Mouse (Mus musculus) hindbrain, embryonic 13.5 days (tissue): ENCODE measurements around the gene Ica1. TPM values are rescaled to one million over a fixed set of nuclear protein-coding genes. Genes with fewer than 3 reads are reported as not detected.
A peak's percentile ranks its signal among the peaks of the same experiment; 100 is the strongest.

ENCODE experiments used
- ATAC-seq: fragments of 200-750 bp; cut with Nextera tagmentation; 2 replicates; pipeline ENCODE4 v1.8.0; 2017; ENCODE audit warnings: moderate TSS enrichment; ENCODE audit not compliant: low FRiP score
- H3K27ac ChIP-seq: fragments of 300-500 bp; sonication (generic); 2 replicates; pipeline ENCODE4 v1.5.1; 2015; ENCODE audit warnings: inconsistent platforms, mild to moderate bottlenecking, moderate library complexity
- H3K27me3 ChIP-seq: fragments of 300-500 bp; sonication (generic); 2 replicates; pipeline ENCODE4 v1.6.1; 2015; ENCODE audit warnings: mild to moderate bottlenecking, inconsistent platforms
- H3K36me3 ChIP-seq: fragments of 300-500 bp; sonication (generic); 2 replicates; pipeline ENCODE4 v1.6.1; 2015; ENCODE audit warnings: mild to moderate bottlenecking, inconsistent platforms
- H3K4me1 ChIP-seq: fragments of 300-500 bp; sonication (generic); replicated peaks from 2 replicates; pipeline ENCODE4 v1.6.1; 2015; ENCODE audit warnings: inconsistent platforms
- H3K4me2 ChIP-seq: fragments of 300-500 bp; sonication (generic); 2 replicates; pipeline ENCODE4 v1.6.1; 2015; ENCODE audit warnings: inconsistent platforms, mild to moderate bottlenecking, moderate library complexity
- H3K4me3 ChIP-seq: fragments of 300-500 bp; sonication (generic); 2 replicates; pipeline ENCODE4 v1.5.1; 2015; ENCODE audit warnings: mild to moderate bottlenecking, inconsistent platforms
- H3K9ac ChIP-seq: fragments of 300-500 bp; sonication (generic); 2 replicates; pipeline ENCODE4 v1.6.1; 2015; ENCODE audit warnings: mild to moderate bottlenecking, inconsistent platforms
- H3K9me3 ChIP-seq: fragments of 300-500 bp; sonication (generic); 2 replicates; pipeline ENCODE4 v1.6.1; 2016; ENCODE audit warnings: inconsistent platforms
- WGBS: fragments of 180-500 bp; shearing (Covaris S2); methylation state at CpG from one replicate; pipeline ENCODE4 v1.1.7; 2015; 5-methylcytosine and 5-hydroxymethylcytosine counted together
- polyA plus RNA-seq: library from polyadenylated mRNA; unstranded; fragments of >200 nt; fragmentation: Nextera tagmentation; extraction: Ambion mirVana; gene quantifications from 2 replicates; pipeline ENCODE4 v1.2.1, GENCODE M21; 2015

Gene Ica1
- 48.1 and 54.4 TPM in 2 replicates for polyA plus RNA-seq

- peaks cover 12% of the 10 kb centered on the region; the same call in 1 of the 2 replicates for H3K27me3 ChIP-seq
- peak within 1 kb of the TSS; percentile 80 for H3K4me3 ChIP-seq
- H3K9me3 ChIP-seq, result no peaks in the 10 kb centered on the region
- H3K4me2 ChIP-seq, result peak within 1 kb of the TSS; percentile 91
- H3K36me3 ChIP-seq, result no peaks in the 10 kb centered on the region
- WGBS, result 2% methylated on average over 16 of the region's 16 CpGs
- peak within 1 kb of the TSS; percentile 90 for H3K27ac ChIP-seq
- peak; percentile 71 for ATAC-seq
- H3K4me1 ChIP-seq, result peaks cover 10% of the 10 kb centered on the region
- H3K9ac ChIP-seq, result peak within 1 kb of the TSS; percentile 89
Measured at GRCm38 (mm10) chr6:8778296-8778649, at the start of gene Ica1. Gene Ica1 (minus strand): TSS chr6:8778488.

GRCm38 (mm10) chr6:8819866-8820265 lies 41.6 kb upstream of the Ica1 start:
- WGBS, result 86% methylated on average over 2 of the region's 2 CpGs
- Histone ChIP-seq H3K9ac (no peak overlapping the region), H3K4me2 (no peak overlapping the region), H3K4me1 (no peaks in the 10 kb centered on the region), H3K9me3 (no peaks in the 10 kb centered on the region), H3K27me3 (no peaks in the 10 kb centered on the region), H3K4me3 (no peak overlapping the region), H3K27ac (no peak overlapping the region), H3K36me3 (no peaks in the 10 kb centered on the region)
- no peak for ATAC-seq

GRCm38 (mm10) chr6:8814332-8815002 lies 36.2 kb upstream of the Ica1 start:
- Histone ChIP-seq H3K9ac (no peak overlapping the region), H3K9me3 (no peaks in the 10 kb centered on the region), H3K4me1 (no peaks in the 10 kb centered on the region), H3K4me3 (no peak overlapping the region), H3K36me3 (no peaks in the 10 kb centered on the region), H3K4me2 (no peak overlapping the region), H3K27ac (no peak overlapping the region), H3K27me3 (no peaks in the 10 kb centered on the region)
- ATAC-seq, result no peak
- 85% methylated on average over 6 of the region's 6 CpGs for WGBS

GRCm38 (mm10) chr6:8802561-8803150 lies 24.4 kb upstream of the Ica1 start:
- no peak overlapping the region for H3K9ac ChIP-seq
- H3K27ac ChIP-seq, result no peak overlapping the region
- 79% methylated on average over 3 of the region's 3 CpGs for WGBS
- H3K4me3 ChIP-seq, result no peak overlapping the region
- no peak overlapping the region for H3K4me2 ChIP-seq
- no peaks in the 10 kb centered on the region for H3K4me1 ChIP-seq
- H3K36me3 ChIP-seq, result no peaks in the 10 kb centered on the region
- no peaks in the 10 kb centered on the region for H3K9me3 ChIP-seq
- ATAC-seq, result no peak
- H3K27me3 ChIP-seq, result no peaks in the 10 kb centered on the region

- H3K27me3 ChIP-seq, result no peaks in the 10 kb centered on the region
- H3K4me3 ChIP-seq, result no peak overlapping the region
- no peak overlapping the region for H3K9ac ChIP-seq
- no peaks in the 10 kb centered on the region for H3K9me3 ChIP-seq
- no peak overlapping the region for H3K4me2 ChIP-seq
- WGBS, result 95% methylated on average over 5 of the region's 5 CpGs
- no peaks in the 10 kb centered on the region for H3K36me3 ChIP-seq
- H3K27ac ChIP-seq, result no peak overlapping the region; the same call in 1 of the 2 replicates
- ATAC-seq, result no peak
- H3K4me1 ChIP-seq, result no peaks in the 10 kb centered on the region
Measured at GRCm38 (mm10) chr6:8792385-8792784, 14.1 kb upstream of the Ica1 start.

- 62% methylated on average over 3 of the region's 3 CpGs for WGBS
- ATAC-seq, result no peak
- Histone ChIP-seq H3K27me3 (no peaks in the 10 kb centered on the region), H3K4me1 (no peaks in the 10 kb centered on the region), H3K4me3 (no peak overlapping the region), H3K36me3 (no peaks in the 10 kb centered on the region), H3K4me2 (no peak overlapping the region), H3K9me3 (no peaks in the 10 kb centered on the region), H3K9ac (no peak overlapping the region), H3K27ac (peak overlapping the region; percentile 8; the same call in 1 of the 2 replicates)
Measured at GRCm38 (mm10) chr6:8791781-8792180, 13.5 kb upstream of the Ica1 start.

- no peaks in the 10 kb centered on the region for H3K36me3 ChIP-seq
- peaks cover 10% of the 10 kb centered on the region for H3K4me1 ChIP-seq
- no peak overlapping the region for H3K9ac ChIP-seq
- no peaks in the 10 kb centered on the region for H3K9me3 ChIP-seq
- H3K4me2 ChIP-seq, result no peak overlapping the region
- no peak overlapping the region for H3K4me3 ChIP-seq
- no peak overlapping the region for H3K27ac ChIP-seq
- H3K27me3 ChIP-seq, result peaks cover 12% of the 10 kb centered on the region; the same call in 1 of the 2 replicates
- ATAC-seq, result no peak
Measured at GRCm38 (mm10) chr6:8780618-8781017, 2.3 kb upstream of the Ica1 start.

- peak overlapping the region; percentile 91 for H3K4me2 ChIP-seq
- peak overlapping the region; percentile 90 for H3K27ac ChIP-seq
- H3K36me3 ChIP-seq, result no peaks in the 10 kb centered on the region
- H3K4me1 ChIP-seq, result peaks cover 10% of the 10 kb centered on the region
- H3K9me3 ChIP-seq, result no peaks in the 10 kb centered on the region
- peak overlapping the region; percentile 89 for H3K9ac ChIP-seq
- under 1% methylated on average over 56 of the region's 69 CpGs for WGBS
- H3K27me3 ChIP-seq, result peaks cover 12% of the 10 kb centered on the region; the same call in 1 of the 2 replicates
- ATAC-seq, result peak; percentile 94
- H3K4me3 ChIP-seq, result peak overlapping the region; percentile 80
Measured at GRCm38 (mm10) chr6:8777411-8778295, 635 bp downstream of the Ica1 start.

GRCm38 (mm10) chr6:8771539-8771938 lies 6.7 kb downstream of the Ica1 start:
- H3K9me3 ChIP-seq, result no peaks in the 10 kb centered on the region
- 0 out of 2 replicates have a peak, but pooled peaks cover 12% of the 10 kb centered on the region for H3K4me1 ChIP-seq
- H3K27me3 ChIP-seq, result no peaks in the 10 kb centered on the region
- H3K27ac ChIP-seq, result no peak overlapping the region
- 75% methylated on average over 7 of the region's 7 CpGs for WGBS
- H3K4me2 ChIP-seq, result no peak overlapping the region
- no peak overlapping the region for H3K9ac ChIP-seq
- no peak for ATAC-seq
- H3K36me3 ChIP-seq, result no peaks in the 10 kb centered on the region
- no peak overlapping the region for H3K4me3 ChIP-seq

- Histone ChIP-seq H3K27me3 (no peaks in the 10 kb centered on the region), H3K27ac (no peak overlapping the region), H3K9me3 (no peaks in the 10 kb centered on the region), H3K9ac (no peak overlapping the region), H3K4me1 (0 out of 2 replicates have a peak, but pooled peaks cover 12% of the 10 kb centered on the region), H3K4me3 (no peak overlapping the region), H3K4me2 (no peak overlapping the region), H3K36me3 (no peaks in the 10 kb centered on the region)
- 72% methylated on average over 10 of the region's 10 CpGs for WGBS
- no peak for ATAC-seq
Measured at GRCm38 (mm10) chr6:8770341-8770740, 7.9 kb downstream of the Ica1 start.

- H3K27ac ChIP-seq, result peak overlapping the region; percentile 41; the same call in 1 of the 2 replicates
- no peak overlapping the region for H3K4me3 ChIP-seq
- no peaks in the 10 kb centered on the region for H3K27me3 ChIP-seq
- no peak for ATAC-seq
- no peaks in the 10 kb centered on the region for H3K9me3 ChIP-seq
- H3K4me1 ChIP-seq, result 0 out of 2 replicates have a peak, but pooled peaks cover 12% of the 10 kb centered on the region
- no peaks in the 10 kb centered on the region for H3K36me3 ChIP-seq
- no peak overlapping the region for H3K9ac ChIP-seq
- 67% methylated on average over 6 of the region's 6 CpGs for WGBS
- H3K4me2 ChIP-seq, result no peak overlapping the region
Measured at GRCm38 (mm10) chr6:8769803-8770202, 8.5 kb downstream of the Ica1 start.

GRCm38 (mm10) chr6:8766652-8767051 lies 11.6 kb downstream of the Ica1 start:
- 0 out of 2 replicates have a peak, but pooled peaks cover 12% of the 10 kb centered on the region for H3K4me1 ChIP-seq
- no peaks in the 10 kb centered on the region for H3K9me3 ChIP-seq
- no peaks in the 10 kb centered on the region for H3K36me3 ChIP-seq
- no peak for ATAC-seq
- WGBS, result 92% methylated on average over 5 of the region's 5 CpGs
- H3K9ac ChIP-seq, result no peak overlapping the region
- no peak overlapping the region for H3K4me2 ChIP-seq
- no peak overlapping the region for H3K27ac ChIP-seq
- no peaks in the 10 kb centered on the region for H3K27me3 ChIP-seq
- H3K4me3 ChIP-seq, result no peak overlapping the region
